Mouse (Mus musculus): ENCODE data around the gene Abhd12b. TPM values are rescaled to one million over a fixed set of nuclear protein-coding genes. Genes with fewer than 3 reads are reported as not detected.

The Abhd12b gene
- polyA plus RNA-seq, 1 experiment from 2014 or later = 1.6 TPM

DNA sequence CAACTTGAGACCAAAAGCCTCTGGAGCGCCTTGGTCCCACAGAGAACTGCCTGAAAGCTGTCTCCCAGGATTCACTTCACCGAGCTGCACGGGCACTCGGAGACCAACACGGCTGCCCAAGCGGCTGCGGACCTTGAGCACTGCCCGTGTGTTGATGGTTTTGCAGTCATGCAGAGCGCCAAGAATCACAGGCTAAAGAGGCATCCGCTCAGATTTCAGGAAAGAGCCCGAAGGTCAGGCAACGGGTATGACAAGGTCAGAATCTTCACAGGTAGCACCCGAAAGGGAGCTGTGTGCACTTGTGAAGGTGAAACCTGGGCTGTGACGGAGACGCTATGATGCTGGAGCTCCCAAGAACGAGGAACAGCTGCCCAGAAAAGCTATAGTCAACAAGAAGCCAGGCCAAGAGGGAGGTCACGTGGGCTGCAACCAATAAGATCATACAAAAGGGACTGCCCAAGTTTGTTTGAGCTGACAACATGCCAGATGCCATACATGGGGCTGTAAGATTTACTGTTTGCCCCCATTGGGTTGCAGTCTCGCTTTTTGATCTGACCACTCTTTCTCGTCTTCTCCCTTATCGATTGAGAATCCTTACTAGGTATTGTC, 19.2 kb upstream of the Abhd12b start:
- Histone ChIP-seq H3K36me3 (ENCODE audit: control insufficient read depth, insufficient read depth, low read length) (no peaks in the 10 kb centered on the region), H3K27ac (replicated peaks) (no peak overlapping the region), H3K4me2 (replicated peaks; ENCODE audit: low read depth) (no peak overlapping the region), H3K4me1 (replicated peaks; ENCODE audit: control insufficient read depth, insufficient read depth) (no peaks in the 10 kb centered on the region), H3K9ac (ENCODE audit: low read length) (no peak overlapping the region), H3K9me3 (ENCODE audit: control insufficient read depth, low read length) (no peaks in the 10 kb centered on the region), H3K27me3 (ENCODE audit: control insufficient read depth, insufficient read depth, low read length) (no peaks in the 10 kb centered on the region), H3K4me3 (ENCODE audit: low read depth, low read length) (no peak overlapping the region)
- ATAC-seq (ENCODE audit: low FRiP score, low TSS enrichment) (no peak), DNase-seq (ENCODE audit: low spot score) (no peak)
- 85% methylated on average over 20 of the region's 20 CpGs for WGBS
- no peak for TF ChIP-seq CTCF (IDR thresholded peaks at IDR 0.05; ENCODE audit: low read depth)
- TF ChIP-seq EP300 (optimal IDR thresholded peaks at IDR 0.05) = no peak

DNA sequence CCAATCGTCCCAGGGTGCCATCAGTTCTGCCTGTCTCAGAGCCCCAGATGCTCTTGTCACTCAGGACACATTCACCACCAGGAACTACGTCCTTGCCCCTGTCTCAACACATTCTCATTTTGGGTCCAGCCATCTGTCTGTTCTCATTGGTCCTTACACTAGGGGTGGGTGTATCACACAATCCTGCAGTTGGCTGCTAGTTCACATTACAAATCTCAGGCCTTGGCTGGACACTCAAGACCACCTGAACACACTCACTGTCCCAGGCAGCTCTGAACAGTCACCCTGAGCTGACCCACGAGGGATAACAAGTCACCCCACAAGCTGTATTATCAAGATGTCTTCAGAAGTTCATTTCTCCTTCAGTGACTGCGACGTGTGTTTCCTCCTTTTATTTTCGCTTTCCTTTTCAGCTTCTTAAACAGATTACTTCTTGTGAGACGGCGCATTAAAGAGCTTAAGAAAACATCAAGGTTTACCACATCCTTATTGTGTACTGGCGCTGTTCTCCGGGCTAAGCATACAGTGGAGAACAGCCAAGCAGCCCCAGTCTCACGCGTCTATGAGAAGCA, 17.7 kb upstream of the Abhd12b start:
- H3K27me3 ChIP-seq (ENCODE audit: control insufficient read depth, insufficient read depth, low read length) = no peaks in the 10 kb centered on the region
- H3K9ac ChIP-seq (ENCODE audit: low read length) = no peak overlapping the region
- ATAC-seq (ENCODE audit: low FRiP score, low TSS enrichment) = peak; percentile 53; the same call in 1 of the 2 replicates
- no peaks in the 10 kb centered on the region for H3K4me1 ChIP-seq (replicated peaks; ENCODE audit: control insufficient read depth, insufficient read depth)
- H3K4me3 ChIP-seq (ENCODE audit: low read depth, low read length) = peak overlapping the region; percentile 18
- DNase-seq (ENCODE audit: low spot score) = no peak
- H3K9me3 ChIP-seq (ENCODE audit: control insufficient read depth, low read length) = no peaks in the 10 kb centered on the region
- TF ChIP-seq CTCF (IDR thresholded peaks at IDR 0.05; ENCODE audit: low read depth) = no peak
- no peak for TF ChIP-seq EP300 (optimal IDR thresholded peaks at IDR 0.05)
- peak overlapping the region; percentile 38; the same call in 1 of the 2 replicates for H3K4me2 ChIP-seq (replicated peaks; ENCODE audit: low read depth)
- no peaks in the 10 kb centered on the region for H3K36me3 ChIP-seq (ENCODE audit: control insufficient read depth, insufficient read depth, low read length)
- 0 out of 2 replicates have a peak overlapping the region, but pooled peaks have one; percentile 24 for H3K27ac ChIP-seq (replicated peaks)
- 26% methylated on average over 12 of the region's 12 CpGs for WGBS

DNA sequence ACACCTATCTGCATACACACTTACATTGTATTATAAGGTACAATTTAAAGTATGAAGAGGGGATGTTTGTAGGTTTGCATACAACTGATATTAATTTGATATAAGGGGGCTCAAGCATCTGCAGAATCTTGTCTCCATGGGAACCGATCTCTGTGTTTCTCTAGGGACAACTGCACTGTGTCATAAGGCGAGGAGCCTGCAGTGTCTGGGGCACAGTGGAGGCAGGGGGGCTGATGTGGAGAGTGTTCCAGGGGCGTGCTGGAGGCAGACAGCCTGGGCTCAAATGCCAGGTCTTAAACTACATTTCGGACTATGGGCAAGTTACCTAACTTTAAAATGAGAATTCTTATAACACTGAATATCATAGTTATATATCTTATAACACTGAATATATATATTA, 16.8 kb upstream of the Abhd12b start:
- H3K4me3 ChIP-seq (ENCODE audit: low read depth, low read length) = no peak overlapping the region
- ATAC-seq (ENCODE audit: low FRiP score, low TSS enrichment) (no peak), DNase-seq (ENCODE audit: low spot score) (no peak)
- no peaks in the 10 kb centered on the region for H3K4me1 ChIP-seq (replicated peaks; ENCODE audit: control insufficient read depth, insufficient read depth)
- TF ChIP-seq EP300 (optimal IDR thresholded peaks at IDR 0.05) = no peak
- no peak for TF ChIP-seq CTCF (IDR thresholded peaks at IDR 0.05; ENCODE audit: low read depth)
- no peaks in the 10 kb centered on the region for H3K36me3 ChIP-seq (ENCODE audit: control insufficient read depth, insufficient read depth, low read length)
- H3K9me3 ChIP-seq (ENCODE audit: control insufficient read depth, low read length) = no peaks in the 10 kb centered on the region
- H3K27me3 ChIP-seq (ENCODE audit: control insufficient read depth, insufficient read depth, low read length) = no peaks in the 10 kb centered on the region
- H3K4me2 ChIP-seq (replicated peaks; ENCODE audit: low read depth) = no peak overlapping the region
- H3K27ac ChIP-seq (replicated peaks) = no peak overlapping the region
- WGBS = 71% methylated on average over 4 of the region's 4 CpGs
- H3K9ac ChIP-seq (ENCODE audit: low read length) = no peak overlapping the region

DNA sequence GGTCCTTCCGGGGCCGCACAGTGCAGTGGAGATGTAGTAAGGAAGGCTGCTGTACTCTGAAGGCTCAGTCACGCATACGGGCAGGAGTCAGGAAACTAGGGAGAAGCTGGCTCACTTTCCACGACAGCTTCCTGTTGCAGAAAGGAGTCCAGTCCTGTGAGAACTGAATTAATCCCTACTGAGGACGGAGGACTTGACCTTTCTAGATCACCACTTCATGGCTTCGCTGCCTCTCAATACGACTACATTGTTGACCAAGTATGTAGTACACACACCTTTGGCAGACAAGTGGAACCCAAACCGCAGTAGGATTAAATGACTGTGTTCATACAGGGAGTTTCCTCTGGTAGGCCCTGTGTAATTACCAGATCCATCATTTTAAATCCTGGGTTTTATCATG, 16.3 kb upstream of the Abhd12b start:
- Histone ChIP-seq H3K4me3 (ENCODE audit: low read depth, low read length) (no peak overlapping the region), H3K4me1 (replicated peaks; ENCODE audit: control insufficient read depth, insufficient read depth) (no peaks in the 10 kb centered on the region), H3K9ac (ENCODE audit: low read length) (no peak overlapping the region), H3K9me3 (ENCODE audit: control insufficient read depth, low read length) (no peaks in the 10 kb centered on the region), H3K36me3 (ENCODE audit: control insufficient read depth, insufficient read depth, low read length) (no peaks in the 10 kb centered on the region), H3K27me3 (ENCODE audit: control insufficient read depth, insufficient read depth, low read length) (no peaks in the 10 kb centered on the region), H3K4me2 (replicated peaks; ENCODE audit: low read depth) (no peak overlapping the region), H3K27ac (replicated peaks) (no peak overlapping the region)
- WGBS = 59% methylated on average over 9 of the region's 9 CpGs
- no peak for ATAC-seq (ENCODE audit: low FRiP score, low TSS enrichment)
- TF ChIP-seq CTCF (IDR thresholded peaks at IDR 0.05; ENCODE audit: low read depth) = no peak
- TF ChIP-seq EP300 (optimal IDR thresholded peaks at IDR 0.05) = no peak
- DNase-seq (ENCODE audit: low spot score) = no peak

DNA sequence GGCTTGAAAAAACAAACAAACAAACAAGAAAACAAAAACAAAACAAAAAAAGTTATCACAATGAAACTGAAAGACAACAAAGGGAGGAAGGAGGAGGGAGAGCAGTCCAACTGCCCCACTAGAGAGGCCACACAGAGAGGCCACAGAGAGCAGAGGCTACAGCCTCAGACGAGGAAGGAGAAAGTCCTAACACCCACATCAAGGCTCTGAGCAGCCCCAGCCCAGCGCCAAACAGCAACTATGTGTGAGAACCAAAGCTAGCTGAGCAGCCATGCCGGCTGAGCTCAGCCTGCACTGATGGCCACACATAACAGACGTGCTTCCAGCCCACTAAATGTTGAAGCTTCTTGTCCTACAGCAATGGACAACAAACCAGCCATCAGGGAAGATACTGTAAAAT, 14.1 kb upstream of the Abhd12b start:
- Histone ChIP-seq H3K4me1 (replicated peaks; ENCODE audit: control insufficient read depth, insufficient read depth) (no peaks in the 10 kb centered on the region), H3K4me2 (replicated peaks; ENCODE audit: low read depth) (no peak overlapping the region), H3K9ac (ENCODE audit: low read length) (no peak overlapping the region), H3K27me3 (ENCODE audit: control insufficient read depth, insufficient read depth, low read length) (no peaks in the 10 kb centered on the region), H3K27ac (replicated peaks) (no peak overlapping the region), H3K36me3 (ENCODE audit: control insufficient read depth, insufficient read depth, low read length) (no peaks in the 10 kb centered on the region), H3K4me3 (ENCODE audit: low read depth, low read length) (no peak overlapping the region), H3K9me3 (ENCODE audit: control insufficient read depth, low read length) (no peaks in the 10 kb centered on the region)
- WGBS = 68% methylated on average over 4 of the region's 4 CpGs
- TF ChIP-seq EP300 (optimal IDR thresholded peaks at IDR 0.05) (no peak), CTCF (IDR thresholded peaks at IDR 0.05; ENCODE audit: low read depth) (no peak)
- DNase-seq (ENCODE audit: low spot score) (no peak), ATAC-seq (ENCODE audit: low FRiP score, low TSS enrichment) (no peak)

DNA sequence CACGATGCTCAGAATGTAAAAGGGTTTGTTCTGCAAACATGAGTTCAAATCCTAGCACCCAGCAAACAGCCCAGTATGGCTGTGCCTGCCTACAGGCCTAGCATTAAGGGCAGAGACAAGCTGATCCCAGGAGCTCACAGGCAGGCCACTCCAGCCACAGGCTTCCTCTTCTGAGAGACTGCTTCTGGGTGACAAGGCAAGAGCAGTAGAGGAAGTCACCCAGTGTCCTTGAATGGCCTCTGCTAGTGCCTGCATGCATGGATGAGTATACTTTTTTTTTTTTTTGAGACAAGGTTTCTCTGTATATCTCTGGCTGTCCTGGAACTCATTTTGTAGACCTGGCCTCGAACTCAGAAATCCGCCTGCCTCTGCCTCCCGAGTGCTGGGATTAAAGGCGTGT, 13.4 kb upstream of the Abhd12b start:
- Histone ChIP-seq H3K36me3 (ENCODE audit: control insufficient read depth, insufficient read depth, low read length) (no peaks in the 10 kb centered on the region), H3K4me1 (replicated peaks; ENCODE audit: control insufficient read depth, insufficient read depth) (no peaks in the 10 kb centered on the region), H3K4me3 (ENCODE audit: low read depth, low read length) (no peak overlapping the region), H3K27ac (replicated peaks) (no peak overlapping the region), H3K9me3 (ENCODE audit: control insufficient read depth, low read length) (no peaks in the 10 kb centered on the region), H3K27me3 (ENCODE audit: control insufficient read depth, insufficient read depth, low read length) (no peaks in the 10 kb centered on the region), H3K4me2 (replicated peaks; ENCODE audit: low read depth) (no peak overlapping the region), H3K9ac (ENCODE audit: low read length) (no peak overlapping the region)
- ATAC-seq (ENCODE audit: low FRiP score, low TSS enrichment) (no peak), DNase-seq (ENCODE audit: low spot score) (no peak)
- 94% methylated on average over 5 of the region's 5 CpGs for WGBS
- TF ChIP-seq EP300 (optimal IDR thresholded peaks at IDR 0.05) = no peak
- no peak for TF ChIP-seq CTCF (IDR thresholded peaks at IDR 0.05; ENCODE audit: low read depth)

Measured in stomach, postnatal 0 days (tissue).